Mouse (Mus musculus): Measurements from ENCODE around the gene Vmn1r7. TPM values are rescaled to one million over a fixed set of nuclear protein-coding genes. Genes with fewer than 3 reads are reported as not detected.

The Vmn1r7 gene
- not detected in 2 replicates for polyA plus RNA-seq (2012; rRNA removed)

GRCm38 (mm10) chr6:57025224-57025623 is at the start of gene Vmn1r7:
TSS of gene Vmn1r7 (minus strand) at chr6:57025324.

GRCm38 (mm10) chr6:57066487-57066886 is 41.4 kb upstream of the Vmn1r7 start, which contains the start of gene Vmn1r9:
TSS of gene Vmn1r9 (plus strand) at chr6:57066787.

GRCm38 (mm10) chr6:57031984-57032383 is 6.9 kb upstream of the Vmn1r7 start, which contains the start of gene Vmn1r8:
TSS of gene Vmn1r8 (plus strand) at chr6:57032284.

GRCm38 (mm10) chr6:56996943-56997342 is 28.2 kb downstream of the Vmn1r7 start, which contains the start of gene Vmn1r6:
TSS of gene Vmn1r6 (plus strand) at chr6:56997243.

Other genes starting within 250 kb of the Vmn1r7 start
- 10.5 and 11.0 TPM in 2 replicates for gene Kbtbd2, start 227.5 kb downstream of the Vmn1r7 start, polyA plus RNA-seq (2012; rRNA removed)
- 75.3 and 78.0 TPM in 2 replicates for gene Fkbp9, start 193.3 kb downstream of the Vmn1r7 start, polyA plus RNA-seq (2012; rRNA removed)
- 6.0 and 19.5 TPM in 2 replicates for gene Nt5c3, start 101.4 kb downstream of the Vmn1r7 start, polyA plus RNA-seq (2012; rRNA removed)
- gene Vmn1r4, start 101.3 kb downstream of the Vmn1r7 start, polyA plus RNA-seq (2012; rRNA removed), result not detected in 2 replicates
- not detected in 2 replicates for gene Vmn1r5, start 55.1 kb downstream of the Vmn1r7 start, polyA plus RNA-seq (2012; rRNA removed)
- not detected in 2 replicates for gene Vmn1r6, start 28.1 kb downstream of the Vmn1r7 start, polyA plus RNA-seq (2012; rRNA removed)
- not detected in 2 replicates for gene Vmn1r8, start 7.0 kb upstream of the Vmn1r7 start, polyA plus RNA-seq (2012; rRNA removed)
- not detected in 2 replicates for gene Vmn1r9, start 41.5 kb upstream of the Vmn1r7 start, polyA plus RNA-seq (2012; rRNA removed)
- not detected in 2 replicates for gene Vmn1r10, start 84.1 kb upstream of the Vmn1r7 start, polyA plus RNA-seq (2012; rRNA removed)
- not detected in 2 replicates for gene Vmn1r11, start 108.1 kb upstream of the Vmn1r7 start, polyA plus RNA-seq (2012; rRNA removed)
- not detected in 2 replicates for gene Vmn1r12, start 131.6 kb upstream of the Vmn1r7 start, polyA plus RNA-seq (2012; rRNA removed)
- not detected in 2 replicates for gene Vmn1r13, start 178.0 kb upstream of the Vmn1r7 start, polyA plus RNA-seq (2012; rRNA removed)
- not detected in 2 replicates for gene Vmn1r14, start 206.4 kb upstream of the Vmn1r7 start, polyA plus RNA-seq (2012; rRNA removed)
- not detected in 2 replicates for gene Vmn1r15, start 232.6 kb upstream of the Vmn1r7 start, polyA plus RNA-seq (2012; rRNA removed)

Data from ovary, adult 2 months (tissue).